Mouse (Mus musculus) embryo, embryonic 11 days (tissue): ENCODE measurements around the gene Lifr.

Experiments used
- DNase-seq: peaks from one replicate; pipeline ENCODE4 v3.0.0-alpha.2; 2015

The Lifr gene

DNA sequence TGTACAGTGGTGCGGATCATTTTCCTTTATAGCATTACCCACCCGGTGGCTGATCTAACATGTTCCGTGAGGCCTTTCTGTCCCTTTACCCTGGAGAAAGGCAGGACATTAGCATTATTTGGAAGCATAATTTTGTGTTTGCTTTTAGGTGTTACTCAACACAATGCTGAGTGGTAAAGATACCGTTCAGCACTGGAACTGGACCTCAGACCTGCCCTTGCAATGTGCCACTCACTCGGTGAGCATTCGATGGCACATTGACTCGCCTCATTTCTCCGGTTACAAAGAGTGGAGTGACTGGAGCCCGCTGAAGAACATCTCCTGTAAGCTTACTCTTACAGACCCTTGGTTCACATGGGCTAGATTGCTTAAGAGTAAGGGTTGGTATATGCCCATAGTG is 76.3 kb downstream of the Lifr start:
- no peak for DNase-seq

DNA sequence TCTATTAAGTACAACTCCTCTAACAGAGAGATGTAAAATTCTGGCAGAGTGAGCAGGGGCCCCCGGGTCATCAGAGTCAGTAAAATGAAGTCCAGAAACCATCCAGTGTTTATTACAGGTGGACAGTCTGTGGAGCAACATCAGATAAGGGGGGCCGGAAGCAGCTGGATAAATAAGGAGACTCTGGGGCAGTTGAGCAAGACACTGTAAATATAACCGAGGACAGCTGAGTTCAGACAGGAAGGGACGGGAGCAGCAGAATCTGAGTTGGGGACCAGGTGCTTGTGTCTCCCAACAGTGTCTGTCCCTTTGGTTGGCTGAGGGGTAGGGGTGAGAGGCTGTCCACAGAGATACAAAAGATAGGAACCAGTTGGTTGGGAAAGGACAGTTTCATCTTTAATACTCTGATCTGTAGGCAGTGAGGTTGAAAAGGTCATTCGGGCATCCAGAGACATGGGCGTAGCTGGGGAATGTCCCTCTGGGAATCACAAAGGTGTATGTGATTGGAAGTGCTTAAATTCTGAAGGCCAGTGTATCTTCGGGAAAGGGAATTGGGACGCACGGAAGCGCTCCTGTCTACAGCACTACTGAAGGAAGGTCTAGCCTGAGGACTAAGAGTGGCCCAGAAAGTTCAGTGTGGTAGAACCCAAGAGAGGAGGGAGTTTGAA is 77.0 kb downstream of the Lifr start:
- DNase-seq = peak; percentile 20

DNA sequence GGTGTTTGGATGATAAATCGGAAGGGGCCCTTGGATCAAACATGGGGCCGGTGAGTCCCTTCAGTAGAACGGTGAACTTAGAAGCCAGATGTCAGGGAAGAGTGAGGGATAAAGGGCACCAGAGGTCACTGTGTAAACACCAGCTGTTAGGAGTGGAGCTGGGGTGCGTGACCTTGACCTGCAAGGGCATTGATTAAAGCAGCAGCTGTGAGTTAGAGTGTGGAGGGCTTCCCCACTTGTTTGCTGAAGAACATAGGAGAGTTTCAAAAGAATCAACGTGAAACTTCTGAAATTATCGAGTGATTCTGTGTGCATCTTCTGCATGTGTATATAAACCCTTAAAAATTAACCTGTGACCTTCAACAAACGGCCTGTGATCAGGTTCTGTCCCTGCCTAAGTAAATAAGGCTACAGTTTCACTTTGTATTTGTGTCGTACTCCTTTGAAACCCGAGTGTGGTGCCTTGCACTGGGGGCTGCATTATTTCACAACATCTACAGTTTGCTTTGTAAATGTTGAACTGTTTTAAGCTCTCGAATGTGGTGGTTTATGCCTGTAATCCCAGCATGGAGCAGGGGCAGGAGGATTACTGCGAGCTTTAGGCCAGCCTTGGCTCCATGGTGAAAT is 77.6 kb downstream of the Lifr start:
- DNase-seq = peak; percentile 46

DNA sequence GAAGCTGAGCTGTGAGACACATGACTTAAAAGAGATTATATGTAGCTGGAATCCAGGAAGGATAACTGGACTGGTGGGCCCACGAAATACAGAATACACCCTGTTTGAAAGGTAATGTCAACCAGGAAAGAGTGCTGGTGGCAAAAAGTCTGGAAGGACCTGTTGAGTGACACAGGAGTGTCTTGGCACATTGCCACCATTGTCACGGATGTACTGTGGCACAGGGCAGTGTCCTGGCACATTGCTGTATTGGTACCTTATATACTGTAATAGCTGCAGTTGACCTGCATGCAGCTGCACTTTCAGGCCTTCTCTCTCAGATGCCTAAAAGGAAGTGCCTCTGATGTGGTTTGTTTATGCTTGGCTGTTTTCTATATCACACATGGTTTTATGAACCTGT is 82.5 kb downstream of the Lifr start:
- DNase-seq = no peak

DNA sequence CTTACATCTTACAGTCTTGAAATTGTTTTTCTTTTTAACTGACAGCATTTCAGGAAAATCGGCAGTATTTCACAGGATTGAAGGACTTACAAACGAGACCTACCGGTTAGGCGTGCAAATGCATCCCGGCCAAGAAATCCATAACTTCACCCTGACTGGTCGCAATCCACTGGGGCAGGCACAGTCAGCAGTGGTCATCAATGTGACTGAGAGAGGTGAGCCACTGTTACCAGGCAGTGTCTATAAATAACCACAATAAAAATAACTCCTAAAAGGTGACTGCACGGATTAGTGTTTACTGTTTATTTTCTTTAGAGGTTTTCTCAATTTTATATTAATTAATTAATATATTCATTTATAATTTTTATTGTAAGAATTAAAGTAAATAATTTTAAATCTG is 82.9 kb downstream of the Lifr start:
- DNase-seq = no peak

DNA sequence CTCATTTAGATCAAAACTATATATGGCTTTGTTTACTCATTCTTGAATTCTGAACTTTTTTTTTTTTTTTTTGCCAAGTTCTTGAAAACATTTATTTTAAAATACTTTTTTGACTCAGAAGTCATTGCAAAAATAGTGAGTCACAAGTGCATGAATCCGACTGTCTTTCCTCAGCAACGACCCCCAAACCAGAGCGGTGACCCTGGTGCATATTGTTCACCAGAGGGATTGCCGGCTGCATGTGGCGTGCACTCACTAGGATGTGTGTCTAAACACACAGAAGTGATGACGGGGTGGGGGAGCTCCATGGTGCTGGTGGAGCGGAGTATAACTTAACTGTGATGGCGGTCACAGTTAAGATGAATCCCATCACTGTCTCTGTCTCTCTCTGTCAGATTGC is 83.4 kb downstream of the Lifr start:
- no peak for DNase-seq

DNA sequence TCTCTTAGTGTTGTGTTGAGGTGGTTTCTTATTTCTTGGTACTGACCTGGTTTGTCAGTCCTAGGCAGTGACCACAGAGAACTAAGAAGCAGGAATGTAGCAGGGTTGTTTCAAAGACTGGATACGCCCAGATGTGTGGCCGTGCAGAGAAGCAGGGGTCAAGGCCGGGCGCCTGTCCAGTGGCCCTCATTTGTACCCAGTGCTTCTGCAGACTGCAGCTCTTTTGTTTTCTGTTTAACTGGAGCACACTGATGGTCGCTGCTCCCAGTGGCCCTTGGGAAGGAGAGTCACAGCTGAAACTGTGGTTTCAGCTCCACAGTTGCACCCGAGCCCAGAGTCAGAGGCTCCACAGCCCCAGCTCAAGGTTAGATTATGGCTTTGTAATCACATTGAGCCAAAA is 90.2 kb downstream of the Lifr start:
- DNase-seq = no peak

DNA sequence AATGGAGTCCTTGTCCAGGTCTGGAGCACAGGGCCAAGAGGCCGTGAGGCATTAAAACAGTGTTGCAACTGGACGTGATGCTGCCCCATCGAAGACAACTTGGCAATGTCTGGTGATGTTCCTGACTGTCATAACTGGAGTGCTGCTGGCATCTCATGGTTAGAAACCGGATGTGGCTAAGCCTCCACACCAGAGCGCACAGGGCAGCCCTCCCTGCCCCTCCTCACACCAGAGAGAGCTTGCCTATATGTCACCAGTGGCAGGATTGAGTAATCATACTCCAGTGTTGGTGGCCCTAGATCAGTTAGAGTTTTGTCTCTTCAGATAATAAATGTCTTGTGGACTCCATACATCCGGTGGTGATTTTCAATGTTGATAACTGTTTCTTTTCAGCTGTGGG is 97.3 kb downstream of the Lifr start:
- no peak for DNase-seq

DNA sequence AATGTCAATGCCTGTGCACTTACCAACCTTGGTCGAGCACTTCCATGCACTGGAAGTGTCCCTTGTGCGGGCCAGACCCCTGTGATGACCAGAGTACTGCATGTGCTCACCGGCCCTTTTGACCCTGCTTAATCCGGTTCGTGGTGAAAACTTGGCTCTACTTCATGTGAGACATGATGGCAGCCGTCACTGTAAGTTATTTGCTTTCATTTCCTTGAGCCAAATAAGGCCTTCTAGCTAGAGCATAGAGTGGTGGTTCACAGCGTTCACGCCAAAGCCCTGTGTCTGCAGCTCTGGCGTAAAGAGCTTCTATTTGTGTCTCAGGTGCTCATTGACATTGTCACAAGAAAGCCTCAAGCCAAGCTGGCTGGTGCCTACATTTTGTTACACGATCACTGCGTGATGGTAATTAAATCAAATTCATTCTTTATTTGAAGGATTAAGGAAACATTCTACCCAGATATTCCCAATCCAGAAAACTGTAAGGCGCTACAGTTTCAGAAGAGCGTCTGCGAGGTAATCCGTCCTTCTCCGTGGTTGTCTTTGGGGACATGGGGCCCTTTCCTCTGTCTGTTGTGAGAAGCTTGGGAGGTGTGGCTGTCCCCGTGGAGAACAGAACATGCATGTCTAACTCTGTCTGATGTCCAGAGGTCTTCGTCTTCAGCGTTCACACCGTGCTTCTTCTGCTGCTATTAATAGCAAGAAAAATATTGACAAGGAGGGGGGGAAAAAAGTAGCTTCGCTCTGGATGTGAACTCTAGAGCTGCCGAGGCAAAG is 99.5 kb downstream of the Lifr start:
- no peak for DNase-seq

DNA sequence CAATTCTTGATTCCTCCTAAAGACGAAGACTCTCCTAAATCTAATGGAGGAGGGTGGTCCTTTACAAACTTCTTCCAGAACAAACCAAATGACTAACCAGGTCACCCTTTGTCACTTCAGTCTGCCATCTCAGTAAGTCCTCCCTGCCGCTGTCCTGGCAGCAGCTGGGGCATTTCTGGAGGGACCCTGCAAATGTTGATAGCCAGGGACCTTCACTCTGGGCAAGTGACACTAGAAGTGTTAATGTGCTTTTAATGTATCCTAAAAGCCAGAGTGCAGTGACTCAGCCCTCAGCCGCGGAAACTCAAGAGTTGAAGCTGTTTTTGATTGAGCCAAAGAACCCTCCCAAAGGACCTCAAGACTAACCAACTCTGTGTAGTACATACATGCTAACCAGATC is 100.7 kb downstream of the Lifr start:
- DNase-seq = no peak

DNA sequence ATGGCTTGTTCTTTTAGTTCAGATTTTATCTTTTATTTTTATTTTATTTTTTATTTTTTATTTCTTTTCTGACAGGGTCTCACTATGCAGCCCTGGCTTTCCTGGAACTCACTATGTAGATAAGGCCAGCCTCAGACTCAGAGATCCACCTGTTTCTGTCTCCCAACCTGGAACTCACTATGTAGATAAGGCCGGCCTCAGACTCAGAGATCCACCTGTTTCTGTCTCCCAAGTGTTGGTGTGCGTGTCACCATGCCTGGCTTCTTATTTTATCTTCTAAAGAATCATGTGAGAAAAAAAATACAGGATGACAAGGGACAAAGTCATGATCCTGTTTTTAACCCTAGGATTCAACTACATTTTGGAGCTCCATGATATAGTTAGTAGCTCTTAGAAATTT is 102.2 kb downstream of the Lifr start:
- no peak for DNase-seq

DNA sequence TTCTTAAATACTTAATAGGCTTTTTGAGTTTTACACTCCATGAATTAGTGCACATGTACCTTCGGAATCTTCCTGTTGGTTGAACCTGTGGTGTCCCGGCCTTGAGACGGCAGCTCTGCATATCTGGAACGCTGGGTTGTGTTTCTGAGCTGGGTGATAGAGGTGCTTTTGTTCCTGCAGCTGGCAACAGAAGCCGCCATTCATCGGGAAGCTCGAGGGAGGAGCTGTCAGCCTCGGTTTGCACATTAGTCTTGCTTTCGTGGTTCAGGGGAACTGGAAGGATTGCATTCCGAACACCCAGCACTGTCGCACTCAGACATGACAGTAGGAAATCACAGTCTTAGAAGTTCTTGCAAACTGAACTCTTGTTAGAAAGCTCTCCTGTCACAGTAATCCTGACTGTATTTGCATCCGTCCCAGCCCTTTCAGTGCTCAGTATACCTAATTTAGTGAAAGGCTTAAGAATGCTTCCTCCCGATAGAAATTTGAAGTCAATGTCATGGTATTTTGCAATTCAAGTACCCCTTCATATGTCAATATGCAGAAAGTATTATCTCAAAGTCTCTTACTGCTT is 103.8 kb downstream of the Lifr start:
- peak; percentile 76 for DNase-seq

DNA sequence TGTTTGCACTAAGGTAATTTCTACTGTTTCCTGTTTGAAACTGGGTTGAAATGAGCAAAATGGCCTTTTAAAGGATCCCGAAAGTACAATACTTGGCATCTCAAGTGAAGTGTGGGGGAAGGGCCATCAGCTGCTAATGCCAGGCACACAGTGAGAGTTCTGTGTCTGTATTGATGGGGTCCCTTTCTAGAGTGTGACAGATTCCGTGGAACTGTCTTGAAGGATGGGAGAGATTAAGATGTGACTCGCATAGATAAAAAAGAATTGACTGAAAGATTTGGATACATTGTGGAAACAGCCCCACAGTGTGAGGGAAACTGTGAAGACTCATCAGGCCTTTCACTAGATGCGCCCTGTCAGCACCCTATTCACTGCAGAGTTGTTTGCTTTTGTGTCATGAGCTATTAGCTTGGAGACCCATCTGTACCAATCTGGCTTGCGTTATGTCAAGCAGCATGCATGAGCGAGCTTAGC is 104.4 kb downstream of the Lifr start:
- peak; percentile 63 for DNase-seq

DNA sequence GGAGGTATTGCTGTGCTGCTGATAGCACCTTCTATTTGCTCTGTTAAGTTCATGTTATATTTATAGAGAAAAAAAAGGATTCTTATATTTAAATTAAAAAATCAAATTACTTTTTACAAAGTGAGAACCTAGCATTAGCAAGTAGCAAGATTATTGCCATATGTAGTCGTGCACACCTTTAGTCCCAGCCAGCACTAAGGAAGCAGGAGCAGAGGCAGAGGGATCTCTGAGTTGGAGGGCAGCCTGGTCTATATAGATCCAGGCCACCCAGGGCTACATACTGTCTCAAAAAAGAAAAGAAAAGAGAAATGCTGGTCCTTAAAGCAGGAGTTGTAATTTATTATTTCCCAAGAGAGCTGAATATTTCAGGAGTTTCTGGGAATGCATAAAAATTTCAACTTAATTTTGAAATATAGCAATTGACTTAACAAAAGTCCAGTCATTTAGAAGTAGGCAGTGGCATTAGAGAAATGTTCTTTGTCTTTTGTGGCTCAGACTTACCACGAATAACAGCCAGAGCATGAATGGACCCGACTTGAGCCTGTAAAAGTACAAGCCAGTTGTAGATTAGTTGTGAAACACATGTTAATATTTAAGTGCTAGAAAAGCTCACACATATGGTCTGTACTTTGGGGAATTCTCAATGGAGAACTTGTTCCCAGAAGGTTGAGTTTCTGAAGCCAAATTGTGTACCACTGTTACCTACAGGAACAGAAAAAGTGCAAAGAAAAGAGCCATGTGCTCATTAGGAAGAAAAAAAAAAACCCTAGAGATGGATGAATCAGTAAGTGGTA is 107.4 kb downstream of the Lifr start:
- DNase-seq = no peak

DNA sequence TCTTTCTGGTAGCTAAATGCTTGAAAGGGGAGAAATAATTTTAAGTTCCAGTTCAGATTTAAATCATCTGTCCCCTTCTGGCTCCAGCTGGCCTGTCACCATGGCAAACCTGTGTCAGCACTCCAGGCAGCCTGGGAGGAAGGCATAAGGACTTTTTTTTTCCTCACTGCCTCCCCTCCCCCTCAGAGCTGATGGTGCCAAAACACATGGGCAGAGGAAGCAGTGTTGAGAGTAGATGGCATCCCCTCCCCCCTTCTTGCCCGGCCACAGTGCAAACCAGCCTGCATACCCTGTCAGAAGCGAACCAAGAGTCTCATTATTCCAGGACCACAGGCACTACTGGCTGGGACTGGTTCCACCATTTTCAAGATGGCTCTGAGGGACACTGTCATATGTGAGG is 108.4 kb downstream of the Lifr start:
- DNase-seq = peak; percentile 58

DNA sequence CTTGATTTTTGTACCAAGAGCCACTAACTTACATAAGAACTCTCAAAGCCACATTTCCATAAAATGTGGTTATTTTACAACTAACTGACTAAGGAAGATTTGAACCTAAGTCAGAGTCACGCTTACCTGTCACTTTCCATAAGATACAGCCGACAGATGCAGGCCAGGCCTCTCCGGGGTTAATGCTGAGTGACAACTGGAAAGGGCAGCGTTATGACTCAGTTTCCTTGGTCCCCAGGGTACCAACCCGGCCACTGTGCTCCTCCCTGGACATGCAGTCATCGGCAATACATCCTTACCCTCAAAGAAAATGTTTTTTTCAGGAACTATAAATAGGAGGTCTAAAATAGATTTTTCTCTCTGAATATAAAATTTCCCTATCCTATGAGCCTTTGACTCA is 109.9 kb downstream of the Lifr start:
- DNase-seq = no peak

DNA sequence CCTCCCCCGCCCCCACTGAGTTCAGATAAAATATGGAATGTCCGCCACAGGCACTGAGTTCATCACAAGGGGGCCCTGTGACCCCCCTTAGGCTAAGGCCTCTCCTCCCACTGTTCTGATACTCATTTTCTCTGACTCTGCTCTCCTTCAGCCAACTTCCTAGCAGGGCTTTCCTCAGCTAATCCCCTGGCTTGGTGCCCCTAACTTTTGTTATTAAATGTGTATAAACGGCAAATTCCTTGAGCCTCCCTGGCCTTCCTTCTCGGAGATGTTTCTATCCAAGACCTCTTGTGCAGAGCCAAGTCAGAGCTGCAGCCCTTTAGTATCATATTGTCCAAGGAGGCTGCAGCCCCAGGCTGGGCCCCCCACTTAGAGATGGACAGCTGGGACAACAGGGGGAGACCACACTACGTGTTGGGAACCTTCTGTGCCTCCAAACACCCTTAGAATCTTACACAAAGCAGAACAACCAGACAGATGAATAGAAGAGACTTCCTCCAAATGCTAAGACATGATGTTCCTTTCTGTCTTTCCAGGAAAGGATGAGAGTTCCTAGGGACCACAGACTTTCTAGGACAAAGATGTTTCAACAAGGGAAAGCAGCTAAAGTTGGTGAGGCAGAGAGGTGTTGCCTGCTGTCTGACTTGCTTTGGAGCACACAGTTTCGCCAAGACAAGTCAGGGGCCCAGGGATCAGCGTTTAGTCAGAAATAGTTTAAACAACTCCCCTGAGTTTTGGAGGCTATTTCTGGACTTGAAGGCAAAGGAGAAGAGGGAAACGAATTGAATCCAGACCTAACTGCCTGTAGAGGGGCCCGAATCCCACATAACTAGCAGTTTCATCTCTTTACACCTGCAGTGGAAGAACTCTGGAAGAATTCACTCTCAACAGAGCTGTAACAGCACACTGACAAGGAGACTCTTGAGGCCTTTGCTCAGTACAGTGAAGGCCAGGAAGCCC is 111.3 kb downstream of the Lifr start:
- DNase-seq = no peak

DNA sequence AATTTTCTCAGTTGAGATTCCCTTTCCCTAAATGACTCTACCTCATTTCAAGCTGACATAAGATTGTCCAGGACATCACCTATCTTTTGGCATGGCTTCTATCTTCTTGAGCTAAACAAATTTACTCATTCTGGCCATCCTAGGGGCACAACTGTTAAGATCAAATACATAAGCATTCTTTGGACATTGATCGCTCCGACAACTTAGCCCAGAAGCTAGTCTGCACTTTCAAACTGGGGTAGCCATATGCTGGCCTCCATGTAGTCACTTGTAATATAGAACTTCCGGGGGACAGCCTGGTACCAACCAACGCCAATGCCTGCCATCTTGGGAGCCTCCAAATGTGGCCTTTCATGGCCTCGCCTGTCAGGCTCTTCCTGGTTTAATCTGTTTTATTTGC is 112.6 kb downstream of the Lifr start:
- DNase-seq = no peak

DNA sequence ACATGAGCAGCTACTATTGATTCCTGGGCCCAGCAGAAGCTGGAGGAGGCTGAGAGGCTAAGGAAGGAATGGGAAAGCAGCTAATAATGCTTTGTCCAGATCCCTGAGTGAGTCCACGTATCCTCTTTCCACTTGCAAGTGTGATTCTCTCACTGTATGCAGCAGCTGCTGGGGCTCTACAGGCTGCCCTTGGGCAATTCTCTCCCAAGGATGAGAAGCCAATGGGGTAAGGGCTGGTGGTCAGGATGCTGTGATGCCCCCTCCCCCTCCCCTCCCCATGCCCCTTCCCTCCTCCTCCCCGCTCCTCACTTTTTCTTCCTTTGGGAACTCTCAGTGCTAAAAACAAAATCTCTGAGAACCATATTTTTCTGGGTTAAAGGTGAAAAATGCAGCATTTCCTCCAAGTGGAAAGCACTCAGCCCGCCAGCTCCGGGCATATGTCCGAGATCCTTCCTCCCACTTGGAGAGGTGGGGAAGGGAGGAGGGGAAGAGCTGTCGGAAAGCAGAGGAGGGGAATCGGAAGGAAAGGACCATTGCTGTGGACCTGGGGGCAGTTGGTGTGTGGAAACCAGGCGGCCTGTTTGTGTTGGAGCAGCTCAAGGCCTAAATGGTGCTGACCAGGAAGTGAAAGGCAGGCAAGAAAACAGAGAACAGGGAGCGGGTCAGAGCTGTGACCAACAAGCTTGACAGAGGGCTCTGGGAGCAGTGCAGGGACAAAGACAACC is 113.4 kb downstream of the Lifr start:
- peak; percentile 22 for DNase-seq

DNA sequence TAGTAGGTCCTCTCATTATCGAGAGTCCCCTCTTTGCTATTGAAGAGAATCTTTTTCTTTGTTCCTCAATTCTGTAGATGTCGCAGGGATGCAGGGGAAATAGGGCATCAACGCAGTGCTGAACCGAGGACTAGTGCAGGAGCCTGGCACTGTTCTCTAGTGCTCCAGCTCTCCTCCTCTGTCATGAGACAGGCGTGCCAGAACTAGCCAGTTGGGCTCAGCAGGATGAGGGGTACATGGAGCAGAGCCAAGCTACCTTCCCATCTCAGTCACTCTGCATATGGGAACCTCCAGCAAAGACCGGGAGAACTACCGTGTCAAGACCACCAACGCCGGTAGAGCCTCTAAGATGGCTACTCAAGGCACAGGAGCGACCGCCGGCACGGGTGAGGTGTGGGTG is 114.5 kb downstream of the Lifr start:
- DNase-seq = no peak

DNA sequence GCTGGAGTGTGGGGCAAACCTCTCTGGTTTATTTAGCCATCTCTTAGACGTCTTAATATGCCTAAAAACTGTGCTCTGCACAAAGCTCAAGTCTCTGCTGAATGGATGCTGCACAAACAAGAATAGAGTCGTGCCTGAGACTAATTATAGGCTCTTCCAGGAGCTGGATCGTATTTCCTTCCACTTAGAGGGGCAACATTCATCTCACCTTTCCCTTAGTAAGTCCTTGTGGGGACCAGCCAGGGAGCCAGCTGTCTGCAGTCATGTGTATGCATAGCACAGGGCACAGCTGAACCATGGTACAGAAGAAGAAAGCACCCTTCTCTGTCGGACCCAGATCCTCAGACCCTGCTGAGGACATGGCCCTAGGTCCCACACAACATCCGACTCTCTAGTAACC is 115.7 kb downstream of the Lifr start:
- peak; percentile 48 for DNase-seq
